In the genomic region with DNA sequence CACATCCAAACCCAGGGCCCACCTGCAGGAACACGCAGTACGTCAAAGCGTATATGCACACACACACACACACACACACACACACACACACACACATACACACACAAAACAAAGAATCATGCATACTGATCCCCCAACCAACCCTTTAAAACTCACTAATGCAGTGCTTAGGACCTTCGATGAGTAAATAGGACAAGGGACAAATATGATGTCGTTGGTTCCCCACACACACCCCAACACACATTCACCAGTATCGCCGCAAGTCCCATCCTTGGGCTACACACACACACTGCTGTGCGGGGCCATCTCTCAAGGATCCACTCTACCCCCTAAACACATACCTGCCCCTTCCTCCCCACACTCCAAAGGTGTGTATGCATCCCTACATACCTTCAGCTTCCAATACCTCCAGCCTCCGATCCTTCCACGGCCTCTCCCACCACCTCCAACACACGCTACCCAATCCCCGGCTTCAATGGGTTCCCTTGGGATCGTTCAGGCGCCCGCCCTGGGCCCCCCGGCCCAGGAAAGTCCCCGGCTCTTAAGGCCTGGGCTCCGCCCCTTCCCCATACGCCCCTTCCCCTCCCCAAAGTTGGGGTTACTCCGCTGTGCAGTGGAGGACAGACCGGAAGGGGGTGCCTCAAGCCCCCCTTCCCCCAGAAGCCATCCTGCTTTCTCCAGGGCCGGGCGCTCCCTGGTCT, we compare ENCODE assay signal across 8 mouse cellular contexts. TPM values are rescaled to one million over a fixed set of nuclear protein-coding genes. Genes with fewer than 3 reads are reported as not detected.
DNase-seq lines count a peak whose midpoint lies in the region; ATAC-seq and TF ChIP-seq lines count a peak whose summit lies in the region.

No protein-coding gene starts in this region.

- H3K27me3 ChIP-seq in embryonic facial prominence, embryonic 15.5 days, result no peaks in the 10 kb centered on the region
- no peaks in the 10 kb centered on the region for H3K27me3 ChIP-seq in intestine, embryonic 15.5 days (replicated peaks)
- no peaks in the 10 kb centered on the region for H3K27me3 ChIP-seq in midbrain, postnatal 0 days (ENCODE audit: insufficient read depth, low read length)

- peak; percentile 60 to 68 for DNase-seq in kidney, postnatal 4 days
- no peak for DNase-seq in kidney, adult 8-10 months
- peak; percentile 58 for DNase-seq in ZHBTc4 (ENCODE audit: low read depth, low spot score)
- DNase-seq in midbrain, postnatal 0 days (ENCODE audit: low spot score), result peak; percentile 87
- no peak for DNase-seq in gastrocnemius, postnatal 25 days
- DNase-seq in adrenal gland, adult 18-20 months (ENCODE audit: low spot score in 2 of 2), result no peak

- peak overlapping the region; percentile 97 for H3K27ac ChIP-seq in embryonic facial prominence, embryonic 15.5 days (replicated peaks)
- peak overlapping the region; percentile 90 for H3K27ac ChIP-seq in intestine, embryonic 15.5 days
- H3K27ac ChIP-seq in midbrain, postnatal 0 days (ENCODE audit: low read depth, low read length), result peak overlapping the region; percentile 96

- H3K36me3 ChIP-seq in embryonic facial prominence, embryonic 15.5 days, result no peaks in the 10 kb centered on the region
- no peaks in the 10 kb centered on the region for H3K36me3 ChIP-seq in intestine, embryonic 15.5 days
- no peaks in the 10 kb centered on the region for H3K36me3 ChIP-seq in midbrain, postnatal 0 days (ENCODE audit: insufficient read depth, low read length)

- peak overlapping the region; percentile 91 for H3K4me3 ChIP-seq in embryonic facial prominence, embryonic 15.5 days (replicated peaks)
- H3K4me3 ChIP-seq in intestine, embryonic 15.5 days (replicated peaks), result peak overlapping the region; percentile 84
- H3K4me3 ChIP-seq in midbrain, postnatal 0 days (ENCODE audit: low read depth, low read length), result peak overlapping the region; percentile 94

- H3K4me2 ChIP-seq in embryonic facial prominence, embryonic 15.5 days (replicated peaks), result peak overlapping the region; percentile 68
- peak overlapping the region; percentile 77 for H3K4me2 ChIP-seq in intestine, embryonic 15.5 days (replicated peaks)
- H3K4me2 ChIP-seq in midbrain, postnatal 0 days (ENCODE audit: low read depth, low read length, poor library complexity, severe bottlenecking), result peak overlapping the region; percentile 87

- H3K9ac ChIP-seq in embryonic facial prominence, embryonic 15.5 days, result peak overlapping the region; percentile 90
- peak overlapping the region; percentile 91 for H3K9ac ChIP-seq in intestine, embryonic 15.5 days
- peak overlapping the region; percentile 94 for H3K9ac ChIP-seq in midbrain, postnatal 0 days (replicated peaks; ENCODE audit: low read length, poor library complexity, severe bottlenecking)

- no peaks in the 10 kb centered on the region for H3K9me3 ChIP-seq in embryonic facial prominence, embryonic 15.5 days (replicated peaks)
- no peaks in the 10 kb centered on the region for H3K9me3 ChIP-seq in intestine, embryonic 15.5 days
- H3K9me3 ChIP-seq in midbrain, postnatal 0 days (ENCODE audit: low read length), result no peaks in the 10 kb centered on the region

- peaks cover 51% of the 10 kb centered on the region for H3K4me1 ChIP-seq in embryonic facial prominence, embryonic 15.5 days
- peaks cover 17% of the 10 kb centered on the region for H3K4me1 ChIP-seq in intestine, embryonic 15.5 days (replicated peaks)
- peaks cover 22% of the 10 kb centered on the region for H3K4me1 ChIP-seq in midbrain, postnatal 0 days (ENCODE audit: insufficient read depth, low read length)

- 1% methylated on average over 23 of the region's 23 CpGs for WGBS in embryonic facial prominence, embryonic 15.5 days
- WGBS in intestine, embryonic 15.5 days, result 3% methylated on average over 23 of the region's 23 CpGs
- under 1% methylated on average over 23 of the region's 23 CpGs for WGBS in midbrain, postnatal 0 days

- peak; percentile 85 for ATAC-seq in embryonic facial prominence, embryonic 15.5 days (ENCODE audit: insufficient number of reproducible peaks, low FRiP score, low TSS enrichment, low read depth)
- ATAC-seq in intestine, embryonic 15.5 days, result peak; percentile 55
- ATAC-seq in midbrain, postnatal 0 days (ENCODE audit: low FRiP score), result peak; percentile 78

- TF ChIP-seq CTCF in midbrain, postnatal 0 days (IDR thresholded peaks at IDR 0.05), result no peak

RNA-seq across cellular contexts. Expression of a gene that starts 1.9 kb away (rescaled TPM):
- 20.1 and 22.7 TPM in 2 replicates for polyA plus RNA-seq in embryonic facial prominence, embryonic 15.5 days (2015; fragmentation: Nextera tagmentation; extraction: Ambion mirVana)
- polyA plus RNA-seq in intestine, embryonic 15.5 days (2015; fragmentation: Nextera tagmentation; extraction: Ambion mirVana), result 8.9 and 10.1 TPM in 2 replicates
- total RNA-seq in midbrain, postnatal 0 days (2014; rRNA removed), result 85.8 and 115 TPM in 2 replicates
- polyA plus RNA-seq in midbrain, postnatal 0 days (2015; fragmentation: Nextera tagmentation; extraction: Ambion mirVana), result 43.1 and 44.2 TPM in 2 replicates
- under 1 TPM; 0.80 to 1.00 TPM for total RNA-seq in gastrocnemius, postnatal 25 days (2021)
- total RNA-seq in adrenal gland, adult 18-20 months (2021), result 1 to 10 TPM; 1.6 to 1.7 TPM

RNA-seq across cellular contexts. Expression of a gene that starts 31.0 kb away (rescaled TPM):
- polyA plus RNA-seq in embryonic facial prominence, embryonic 15.5 days (2015; fragmentation: Nextera tagmentation; extraction: Ambion mirVana), result 2.1 and 2.7 TPM in 2 replicates
- polyA plus RNA-seq in intestine, embryonic 15.5 days (2015; fragmentation: Nextera tagmentation; extraction: Ambion mirVana), result 0.06 and 0.09 TPM in 2 replicates
- total RNA-seq in midbrain, postnatal 0 days (2014; rRNA removed), result 0.38 and 3.6 TPM in 2 replicates
- polyA plus RNA-seq in midbrain, postnatal 0 days (2015; fragmentation: Nextera tagmentation; extraction: Ambion mirVana), result 0.12 TPM in 1 of 2 replicates, not detected in the other
- total RNA-seq in gastrocnemius, postnatal 25 days (2021), result not detected
- not detected for total RNA-seq in adrenal gland, adult 18-20 months (2021)

RNA-seq across cellular contexts. Expression of a gene that starts 56.0 kb away (rescaled TPM):
- polyA plus RNA-seq in embryonic facial prominence, embryonic 15.5 days (2015; fragmentation: Nextera tagmentation; extraction: Ambion mirVana), result 231 and 235 TPM in 2 replicates
- polyA plus RNA-seq in intestine, embryonic 15.5 days (2015; fragmentation: Nextera tagmentation; extraction: Ambion mirVana), result 201 and 203 TPM in 2 replicates
- 207 and 225 TPM in 2 replicates for total RNA-seq in midbrain, postnatal 0 days (2014; rRNA removed)
- 149 and 155 TPM in 2 replicates for polyA plus RNA-seq in midbrain, postnatal 0 days (2015; fragmentation: Nextera tagmentation; extraction: Ambion mirVana)
- 10 to 100 TPM; 70.6 to 79.4 TPM for total RNA-seq in gastrocnemius, postnatal 25 days (2021)
- total RNA-seq in adrenal gland, adult 18-20 months (2021), result 100 to 1,000 TPM; 168 to 183 TPM

RNA-seq across cellular contexts. Expression of a gene that starts 56.2 kb away (rescaled TPM):
- polyA plus RNA-seq in embryonic facial prominence, embryonic 15.5 days (2015; fragmentation: Nextera tagmentation; extraction: Ambion mirVana), result 117 and 121 TPM in 2 replicates
- 135 and 136 TPM in 2 replicates for polyA plus RNA-seq in intestine, embryonic 15.5 days (2015; fragmentation: Nextera tagmentation; extraction: Ambion mirVana)
- 70.3 and 78.7 TPM in 2 replicates for total RNA-seq in midbrain, postnatal 0 days (2014; rRNA removed)
- polyA plus RNA-seq in midbrain, postnatal 0 days (2015; fragmentation: Nextera tagmentation; extraction: Ambion mirVana), result 93.3 and 93.7 TPM in 2 replicates
- total RNA-seq in gastrocnemius, postnatal 25 days (2021), result 10 to 100 TPM; 25.7 to 27.1 TPM
- 10 to 100 TPM; 79.5 to 94.9 TPM for total RNA-seq in adrenal gland, adult 18-20 months (2021)

Comparison
In these comparisons a context has a peak if more than half of its experiments do, and no peak if none do; other contexts are left out.
1. DNase-seq: peak in kidney, postnatal 4 days (2 of 2), ZHBTc4 (single experiment) and midbrain, postnatal 0 days (single experiment); none in kidney, adult 8-10 months (0 of 2), gastrocnemius, postnatal 25 days (single experiment) and adrenal gland, adult 18-20 months (0 of 2).
2. RNA of a gene that starts 1.9 kb away (total RNA-seq): 85.8 to 115 TPM in midbrain, postnatal 0 days; 1.6 to 1.7 TPM in adrenal gland, adult 18-20 months and 0.80 to 1.00 TPM in gastrocnemius, postnatal 25 days; every median in the first group is over 10 times any median in the second.
3. Peak in every context shown above with its lines, with median percentiles within 50 percentile points of each other: ATAC-seq, H3K27ac ChIP-seq, H3K4me2 ChIP-seq, H3K4me3 ChIP-seq and H3K9ac ChIP-seq.